11 mouse cellular contexts compared by ENCODE assay signal in the genomic region with DNA sequence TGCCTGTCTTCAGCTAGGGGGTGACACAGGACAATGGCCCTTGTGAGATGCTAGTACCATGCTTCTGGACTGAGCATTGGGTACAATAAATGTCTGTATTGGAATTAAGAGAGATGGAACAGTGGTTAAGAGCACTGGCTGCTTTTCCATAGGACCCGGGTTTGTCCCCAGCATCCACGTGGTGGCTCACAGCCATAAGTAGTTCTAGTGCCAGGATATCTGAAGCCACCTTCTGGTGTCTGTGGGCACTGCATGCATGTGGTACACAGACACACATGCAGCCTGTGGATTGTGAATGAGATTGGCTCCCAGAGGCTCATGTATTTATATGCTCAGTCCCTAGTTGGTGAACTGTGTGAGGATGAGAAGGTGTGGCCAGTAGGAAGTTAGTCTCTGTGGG. TPM values are rescaled to one million over a fixed set of nuclear protein-coding genes. Genes with fewer than 3 reads are reported as not detected.
DNase-seq lines count a peak whose midpoint lies in the region; ATAC-seq and TF ChIP-seq lines count a peak whose summit lies in the region.
"Had no signal": no experiment of that assay in that cellular context is flagged by ENCODE, and none has a peak within 500 bp of the region (broad histone marks: within the 10 kb centered on the region; RNA-seq: fewer than 3 reads in every experiment).

No protein-coding gene starts in this region.

- no peak overlapping the region for H3K27ac ChIP-seq in forebrain, postnatal 0 days (ENCODE audit: low read depth, low read length)
- no peak overlapping the region for H3K27ac ChIP-seq in forebrain, embryonic 16.5 days (ENCODE audit: low read length)
- H3K27ac ChIP-seq in lung, postnatal 0 days (ENCODE audit: low read length) = no peak overlapping the region
- H3K27ac ChIP-seq in bone marrow, adult 2 months (ENCODE audit: control insufficient read depth, insufficient read depth, low read depth, low read length, poor library complexity) = no peak overlapping the region
- H3K27ac ChIP-seq: neural tube, embryonic 15.5 days had no signal

- H3K4me2 ChIP-seq in forebrain, postnatal 0 days (ENCODE audit: low read depth) = no peak overlapping the region
- no peak overlapping the region for H3K4me2 ChIP-seq in forebrain, embryonic 16.5 days (ENCODE audit: low read length)
- H3K4me2 ChIP-seq in lung, postnatal 0 days (replicated peaks; ENCODE audit: low read depth, low read length) = no peak overlapping the region
- H3K4me2 ChIP-seq: neural tube, embryonic 15.5 days had no signal

- no peak for TF ChIP-seq EP300 in lung, postnatal 0 days (IDR thresholded peaks at IDR 0.05)

- H3K9ac ChIP-seq in forebrain, postnatal 0 days = no peak overlapping the region
- no peak overlapping the region for H3K9ac ChIP-seq in forebrain, embryonic 16.5 days (replicated peaks; ENCODE audit: low read depth, low read length)
- H3K9ac ChIP-seq in lung, postnatal 0 days (replicated peaks; ENCODE audit: low read depth) = no peak overlapping the region
- H3K9ac ChIP-seq: neural tube, embryonic 15.5 days had no signal

- no peak overlapping the region for H3K4me3 ChIP-seq in forebrain, postnatal 0 days (ENCODE audit: low read depth, low read length)
- no peak overlapping the region for H3K4me3 ChIP-seq in forebrain, embryonic 16.5 days (replicated peaks; ENCODE audit: low read length)
- H3K4me3 ChIP-seq in lung, postnatal 0 days (ENCODE audit: low read depth, low read length) = no peak overlapping the region
- no peak overlapping the region for H3K4me3 ChIP-seq in bone marrow, adult 2 months (replicated peaks; ENCODE audit: control insufficient read depth, low read depth, low read length)
- H3K4me3 ChIP-seq: neural tube, embryonic 15.5 days had no signal

- no peaks in the 10 kb centered on the region for H3K4me1 ChIP-seq in forebrain, postnatal 0 days (ENCODE audit: insufficient read depth)
- no peaks in the 10 kb centered on the region for H3K4me1 ChIP-seq in forebrain, embryonic 16.5 days (replicated peaks; ENCODE audit: control insufficient read depth, insufficient read depth, low read length)
- H3K4me1 ChIP-seq in lung, postnatal 0 days (ENCODE audit: insufficient read depth, low read depth, low read length) = peaks cover 6% of the 10 kb centered on the region; the same call in 1 of the 2 replicates
- no peaks in the 10 kb centered on the region for H3K4me1 ChIP-seq in bone marrow, adult 2 months (ENCODE audit: control insufficient read depth, insufficient read depth, low read length)
- H3K4me1 ChIP-seq: neural tube, embryonic 15.5 days had no signal

- no peak for DNase-seq in forebrain, postnatal 0 days
- DNase-seq in lung, postnatal 0 days (ENCODE audit: low spot score) = no peak
- no peak for DNase-seq in lung, postnatal 14 days
- peak; percentile 22 for DNase-seq in splenic B cell, adult 2 months (ENCODE audit: low read depth, low spot score)
- DNase-seq in T-cell, adult 2 months (ENCODE audit: low spot score) = no peak
- DNase-seq in urinary bladder, postnatal 36 days (ENCODE audit: low spot score in 2 of 2) = no peak
- DNase-seq: cerebellum, adult 11 months; heart, postnatal 14 days had no signal

- TF ChIP-seq CTCF in forebrain, postnatal 0 days (IDR thresholded peaks at IDR 0.05; ENCODE audit: low read depth) = peak; percentile 55
- peak; percentile 67 for TF ChIP-seq CTCF in lung, postnatal 0 days (IDR thresholded peaks at IDR 0.05)
- TF ChIP-seq CTCF in bone marrow, adult 2 months (IDR thresholded peaks at IDR 0.05; ENCODE audit: control insufficient read depth, insufficient read depth, low read length) = peak; percentile 23; the same call in 1 of the 2 replicates

- H3K36me3 ChIP-seq in forebrain, postnatal 0 days (ENCODE audit: insufficient read depth) = peaks cover 92% of the 10 kb centered on the region
- H3K36me3 ChIP-seq in forebrain, embryonic 16.5 days (ENCODE audit: control insufficient read depth, insufficient read depth) = peaks cover 37% of the 10 kb centered on the region
- peaks cover 31% of the 10 kb centered on the region; the same call in 1 of the 2 replicates for H3K36me3 ChIP-seq in lung, postnatal 0 days (ENCODE audit: insufficient read depth, low read length)
- peaks cover 1% of the 10 kb centered on the region for H3K36me3 ChIP-seq in splenic B cell, adult 2 months (ENCODE audit: control insufficient read depth, insufficient read depth, low read length, poor library complexity, severe bottlenecking)

- WGBS in forebrain, postnatal 0 days = 80% methylated on average over 2 of the region's 2 CpGs
- 69% methylated on average over 2 of the region's 2 CpGs for WGBS in forebrain, embryonic 16.5 days
- WGBS in lung, postnatal 0 days = 66% methylated on average over 2 of the region's 2 CpGs
- WGBS in bone marrow, adult 2 months = 72% methylated on average over 2 of the region's 2 CpGs

- H3K9me3 ChIP-seq in forebrain, postnatal 0 days (ENCODE audit: low read length) = no peaks in the 10 kb centered on the region
- no peaks in the 10 kb centered on the region for H3K9me3 ChIP-seq in forebrain, embryonic 16.5 days (ENCODE audit: control insufficient read depth, low read length)
- no peaks in the 10 kb centered on the region for H3K9me3 ChIP-seq in lung, postnatal 0 days (ENCODE audit: low read length)
- H3K9me3 ChIP-seq: neural tube, embryonic 15.5 days had no signal

- no peak for TF ChIP-seq POLR2A in bone marrow, adult 2 months (IDR thresholded peaks at IDR 0.05; ENCODE audit: borderline replicate concordance, control insufficient read depth, low read depth, low read length)

- no peaks in the 10 kb centered on the region for H3K27me3 ChIP-seq in forebrain, postnatal 0 days (ENCODE audit: insufficient read depth, low read length)
- no peaks in the 10 kb centered on the region for H3K27me3 ChIP-seq in forebrain, embryonic 16.5 days (replicated peaks; ENCODE audit: control insufficient read depth, insufficient read depth, low read length)
- H3K27me3 ChIP-seq in lung, postnatal 0 days (replicated peaks; ENCODE audit: insufficient read depth, low read length) = no peaks in the 10 kb centered on the region
- no peaks in the 10 kb centered on the region for H3K27me3 ChIP-seq in splenic B cell, adult 2 months (ENCODE audit: control insufficient read depth, insufficient read depth, low read length, poor library complexity, severe bottlenecking)
- H3K27me3 ChIP-seq: neural tube, embryonic 15.5 days had no signal

- no peak for ATAC-seq in forebrain, postnatal 0 days
- no peak for ATAC-seq in forebrain, embryonic 16.5 days
- ATAC-seq in lung, postnatal 0 days = no peak

RNA-seq across cellular contexts. Expression of gene Wdr25, which starts 23.9 kb away (rescaled TPM):
- total RNA-seq in forebrain, postnatal 0 days (2014; rRNA removed) = 6.2 and 12.4 TPM in 2 replicates
- 4.6 and 5.3 TPM in 2 replicates for polyA plus RNA-seq in forebrain, postnatal 0 days (2015; fragmentation: Nextera tagmentation; extraction: Ambion mirVana)
- polyA plus RNA-seq in forebrain, embryonic 16.5 days (2015; fragmentation: Nextera tagmentation; extraction: Ambion mirVana) = 8.6 and 9.1 TPM in 2 replicates
- 4.8 and 7.3 TPM in 2 replicates for polyA plus RNA-seq in lung, postnatal 0 days (2015; fragmentation: Nextera tagmentation; extraction: Ambion mirVana)
- polyA plus RNA-seq in bone marrow, adult 2 months (2011; ENCODE audit: insufficient read depth, insufficient read length, low replicate concordance, missing spikeins) = 3.5 and 3.7 TPM in 2 replicates

RNA-seq across cellular contexts. Expression of gene Wars, which starts 24.4 kb away (rescaled TPM):
- total RNA-seq in forebrain, postnatal 0 days (2014; rRNA removed) = 91.6 and 92.5 TPM in 2 replicates
- 99.8 and 108 TPM in 2 replicates for polyA plus RNA-seq in forebrain, postnatal 0 days (2015; fragmentation: Nextera tagmentation; extraction: Ambion mirVana)
- 113 and 114 TPM in 2 replicates for polyA plus RNA-seq in forebrain, embryonic 16.5 days (2015; fragmentation: Nextera tagmentation; extraction: Ambion mirVana)
- 84.0 and 84.3 TPM in 2 replicates for polyA plus RNA-seq in lung, postnatal 0 days (2015; fragmentation: Nextera tagmentation; extraction: Ambion mirVana)
- polyA plus RNA-seq in bone marrow, adult 2 months (2011; ENCODE audit: insufficient read depth, insufficient read length, low replicate concordance, missing spikeins) = 7.9 and 14.6 TPM in 2 replicates

RNA-seq across cellular contexts. Expression of gene Slc25a47, which starts 33.7 kb away (rescaled TPM):
- total RNA-seq in forebrain, postnatal 0 days (2014; rRNA removed) = 10.9 and 14.2 TPM in 2 replicates
- 11.9 and 12.3 TPM in 2 replicates for polyA plus RNA-seq in forebrain, postnatal 0 days (2015; fragmentation: Nextera tagmentation; extraction: Ambion mirVana)
- polyA plus RNA-seq in forebrain, embryonic 16.5 days (2015; fragmentation: Nextera tagmentation; extraction: Ambion mirVana) = 13.5 and 19.1 TPM in 2 replicates
- 8.5 TPM in 2 replicates for polyA plus RNA-seq in lung, postnatal 0 days (2015; fragmentation: Nextera tagmentation; extraction: Ambion mirVana)
- 2.7 and 7.1 TPM in 2 replicates for polyA plus RNA-seq in bone marrow, adult 2 months (2011; ENCODE audit: insufficient read depth, insufficient read length, low replicate concordance, missing spikeins)

RNA-seq across cellular contexts. Expression of gene Slc25a29, which starts 33.9 kb away (rescaled TPM):
- total RNA-seq in forebrain, postnatal 0 days (2014; rRNA removed) = 17.4 and 19.5 TPM in 2 replicates
- polyA plus RNA-seq in forebrain, postnatal 0 days (2015; fragmentation: Nextera tagmentation; extraction: Ambion mirVana) = 18.7 and 21.4 TPM in 2 replicates
- polyA plus RNA-seq in forebrain, embryonic 16.5 days (2015; fragmentation: Nextera tagmentation; extraction: Ambion mirVana) = 27.6 and 28.6 TPM in 2 replicates
- polyA plus RNA-seq in lung, postnatal 0 days (2015; fragmentation: Nextera tagmentation; extraction: Ambion mirVana) = 14.9 and 19.7 TPM in 2 replicates
- polyA plus RNA-seq in bone marrow, adult 2 months (2011; ENCODE audit: insufficient read depth, insufficient read length, low replicate concordance, missing spikeins) = 1.1 and 2.5 TPM in 2 replicates
